Mouse (Mus musculus) lung, postnatal 0 days (tissue): ENCODE data around the gene Olfr569.

Experiments used
- CTCF ChIP-seq: IDR thresholded peaks from 2 replicates; pipeline ENCODE4 v1.5.1; 2016; ENCODE audit warnings: antibody characterized with exemption, mild to moderate bottlenecking
- EP300 ChIP-seq: IDR thresholded peaks from 2 replicates; pipeline ENCODE4 v1.6.1; 2016; ENCODE audit warnings: antibody characterized with exemption, mild to moderate bottlenecking, control low read depth

DNA sequence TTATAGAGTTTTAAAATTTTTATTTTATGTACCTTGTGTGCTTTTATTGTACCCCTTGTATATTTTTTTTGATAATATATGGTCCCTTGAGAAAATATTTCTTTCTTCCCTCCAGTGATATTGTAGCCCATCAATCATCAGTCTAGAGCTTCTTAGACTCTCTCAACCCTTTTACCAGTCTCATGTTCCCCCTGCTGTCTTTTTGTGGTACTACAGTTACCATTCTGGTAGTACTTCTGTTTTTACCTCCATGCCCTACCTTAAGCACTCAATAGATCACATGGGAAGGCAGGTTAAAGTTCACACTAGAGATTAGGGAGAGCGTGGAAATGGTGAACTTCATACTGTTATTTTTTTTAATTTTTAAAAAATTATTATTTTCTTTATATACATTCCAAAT lies 28.9 kb upstream of the Olfr569 start:
- TF ChIP-seq EP300 (no peak), CTCF (peak; percentile 74)
